Mouse (Mus musculus): Measurements from ENCODE around the gene Dnajc27.

Gene Dnajc27

DNA sequence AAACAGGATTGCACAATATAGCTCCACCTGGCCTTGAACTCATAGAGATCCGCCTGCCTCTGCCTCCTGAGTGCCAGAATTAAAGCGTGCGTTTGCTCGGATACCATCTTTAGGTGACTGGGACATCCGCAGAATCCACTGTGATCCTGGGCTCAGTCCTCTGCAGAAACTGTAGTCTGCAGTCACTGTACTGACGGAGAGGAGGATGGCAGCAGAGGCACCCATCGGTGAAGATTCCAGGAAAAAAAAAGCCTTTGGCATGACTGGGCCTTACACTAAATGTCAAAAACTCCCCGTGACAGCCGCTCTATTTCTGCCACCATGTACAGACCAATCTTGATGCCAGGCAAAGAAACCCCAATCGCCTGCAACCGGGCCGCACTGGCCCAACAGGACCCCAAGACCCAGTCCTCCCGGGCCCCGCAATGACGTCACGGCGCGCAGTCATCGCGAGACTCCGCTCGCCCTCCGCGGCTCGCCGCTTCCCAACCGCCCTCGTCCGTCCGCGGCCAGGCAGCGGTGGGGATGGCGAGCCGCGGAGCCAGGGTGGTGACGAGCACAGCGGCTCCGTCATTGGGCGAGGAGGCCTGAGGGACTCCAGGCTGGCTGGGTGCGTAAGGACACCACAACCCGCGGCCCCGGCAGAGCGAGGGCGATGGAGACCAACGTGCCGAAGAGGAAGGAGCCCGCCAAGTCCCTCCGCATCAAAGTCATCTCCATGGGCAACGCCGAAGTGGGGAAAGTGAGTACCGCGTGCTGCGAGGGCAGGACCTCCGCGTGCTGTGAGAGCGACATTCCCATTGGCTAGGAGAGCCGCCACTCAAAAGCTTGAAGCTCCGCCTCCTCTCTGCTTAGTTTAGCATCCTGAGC, at the start of gene Dnajc27:
Dnajc27 (plus strand) TSS at position 452 of the 870 bp plus-strand sequence.
- in situ Hi-C loops (cut with MboI, MseI): no loop called here

DNA sequence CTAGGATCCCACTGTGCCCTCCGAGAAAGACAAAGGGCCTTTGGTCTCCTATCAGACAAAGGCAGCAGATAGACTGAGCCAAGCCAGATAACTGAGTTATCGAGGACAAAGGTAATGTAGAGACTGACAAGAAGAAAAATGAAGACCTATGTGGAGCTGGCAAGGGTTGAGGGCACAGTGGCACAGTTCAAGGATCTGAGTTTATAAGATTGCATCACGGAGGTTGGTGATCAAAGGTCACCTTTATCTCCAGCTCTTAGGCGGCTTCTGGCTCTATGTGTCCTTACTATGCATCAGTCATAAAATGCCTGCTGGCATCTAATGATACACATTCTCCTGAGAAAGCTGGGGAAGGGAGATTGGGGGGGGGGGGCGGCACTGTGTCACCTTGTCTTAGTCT, 46.2 kb upstream of the Dnajc27 start:
- in situ Hi-C loops (cut with MboI, MseI): loop anchor here (5.0 kb wide), 1 partner anchor 54 kb away; no protein-coding TSS in a partner anchor

DNA sequence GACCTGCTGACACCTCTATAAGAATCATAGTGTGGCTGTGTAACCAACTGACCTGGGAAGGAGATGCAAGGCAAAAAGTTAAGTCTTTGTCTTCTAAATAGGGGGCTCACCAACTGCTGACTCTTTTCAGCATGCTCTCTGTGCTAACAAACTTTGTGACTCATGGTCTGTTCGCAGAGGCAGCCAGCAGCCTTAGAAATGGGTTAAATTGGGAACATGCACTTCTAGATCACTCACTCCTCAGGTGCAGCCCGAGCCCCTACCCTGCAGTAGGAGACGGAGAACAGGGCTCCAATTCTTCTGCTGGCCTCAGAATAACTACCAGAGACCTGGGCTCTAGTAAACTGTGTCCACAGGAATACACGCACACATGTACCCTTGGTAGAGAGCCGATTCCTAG, 44.9 kb upstream of the Dnajc27 start:
- in situ Hi-C loops (cut with MboI, MseI): loop anchor here (5.0 kb wide), 1 partner anchor 55 kb away; no protein-coding TSS in a partner anchor

DNA sequence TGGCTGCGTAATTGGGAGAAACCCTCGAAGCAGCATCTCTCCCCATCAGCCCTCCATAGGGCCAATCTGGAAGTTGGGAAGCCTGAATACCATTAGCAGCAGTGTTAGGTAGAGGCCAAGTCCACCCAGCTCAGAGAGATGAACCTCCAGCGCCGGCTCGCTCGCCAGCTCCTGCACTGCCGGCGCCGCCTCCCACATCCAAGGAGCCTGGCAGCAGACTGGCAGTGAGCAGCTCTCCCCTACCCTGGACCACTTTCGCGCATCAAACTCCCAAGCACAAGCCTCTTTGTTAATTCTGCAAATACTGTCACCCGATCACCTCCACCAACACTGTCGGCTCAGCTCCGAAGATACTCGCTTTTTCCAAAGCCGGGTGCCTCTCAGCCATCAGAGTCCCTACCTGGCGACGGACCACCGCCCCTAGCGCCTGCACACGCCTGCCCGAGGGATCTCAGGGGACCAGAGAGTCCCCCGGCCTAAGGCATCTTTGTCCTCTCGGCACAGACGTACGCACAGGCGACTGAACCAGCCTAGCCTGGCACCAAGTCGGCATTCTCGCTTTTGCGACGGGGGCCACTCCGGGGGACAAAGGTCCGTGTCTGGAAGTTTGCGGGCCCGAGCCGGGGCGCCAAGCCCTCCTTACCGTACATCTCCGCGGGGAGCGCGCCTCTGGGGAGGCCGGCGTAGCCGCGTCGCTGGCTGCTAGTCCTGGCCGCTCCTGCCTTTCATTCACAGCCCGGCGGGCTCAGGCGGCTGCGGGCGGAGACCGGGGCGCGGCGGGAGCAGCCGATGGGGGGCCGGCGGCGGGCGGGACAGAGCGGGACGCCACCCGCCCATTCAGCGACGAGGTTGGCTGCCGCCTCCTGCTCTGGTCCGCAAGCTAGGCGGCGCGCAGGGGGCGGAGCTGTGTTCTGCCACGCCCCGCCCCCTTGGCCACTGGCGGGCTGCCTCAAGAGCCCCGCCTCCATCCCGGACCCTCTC, 44.0 kb upstream of the Dnajc27 start, which contains the start of gene Efr3b:
Efr3b (minus strand) TSS at position 855 of the 981 bp plus-strand sequence.
- in situ Hi-C loops (cut with MboI, MseI): loop anchor here (5.0 kb wide), 1 partner anchor 56 kb away; no protein-coding TSS in a partner anchor

DNA sequence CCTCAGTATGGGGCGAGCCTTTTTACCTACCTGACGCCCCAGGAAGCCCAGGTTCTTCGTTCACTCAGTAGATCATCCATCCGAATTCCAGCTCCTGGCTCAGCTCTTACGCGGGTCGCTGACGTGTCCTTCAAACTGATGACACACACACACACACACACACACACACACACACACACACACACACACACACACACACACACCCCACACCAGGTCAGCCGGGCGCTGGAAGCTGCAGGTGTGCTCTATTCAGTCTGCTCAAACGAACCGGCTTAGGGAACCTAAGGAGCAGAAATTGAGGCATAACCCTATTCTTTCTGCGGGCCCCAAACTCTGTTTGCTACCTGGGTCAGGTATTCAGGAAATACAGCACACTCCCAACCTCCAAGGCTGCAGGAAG, 43.3 kb upstream of the Dnajc27 start:
- in situ Hi-C loops (cut with MboI, MseI): loop anchor here (5.0 kb wide), 1 partner anchor 57 kb away; no protein-coding TSS in a partner anchor

DNA sequence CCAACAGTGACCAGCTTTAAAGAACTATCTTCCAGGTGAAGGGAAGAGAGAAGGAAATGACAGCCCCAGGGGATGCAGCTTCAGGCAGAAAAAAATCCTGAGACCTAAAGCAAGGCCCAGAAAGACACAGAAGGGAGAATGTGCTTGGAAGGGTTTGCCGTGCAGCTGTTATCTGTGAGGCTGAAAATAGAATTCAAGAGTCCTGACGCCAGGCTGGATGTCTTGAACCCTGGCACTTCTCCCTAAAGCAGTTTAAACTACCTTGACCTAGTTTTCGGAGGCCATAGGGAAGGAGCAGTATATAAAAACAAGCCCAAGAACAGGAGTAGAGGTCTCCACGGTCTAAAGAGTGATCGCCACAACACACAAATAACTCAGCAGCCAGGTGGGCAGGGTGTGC, 40.0 kb upstream of the Dnajc27 start:
- in situ Hi-C loops (cut with MboI, MseI): no loop called here

DNA sequence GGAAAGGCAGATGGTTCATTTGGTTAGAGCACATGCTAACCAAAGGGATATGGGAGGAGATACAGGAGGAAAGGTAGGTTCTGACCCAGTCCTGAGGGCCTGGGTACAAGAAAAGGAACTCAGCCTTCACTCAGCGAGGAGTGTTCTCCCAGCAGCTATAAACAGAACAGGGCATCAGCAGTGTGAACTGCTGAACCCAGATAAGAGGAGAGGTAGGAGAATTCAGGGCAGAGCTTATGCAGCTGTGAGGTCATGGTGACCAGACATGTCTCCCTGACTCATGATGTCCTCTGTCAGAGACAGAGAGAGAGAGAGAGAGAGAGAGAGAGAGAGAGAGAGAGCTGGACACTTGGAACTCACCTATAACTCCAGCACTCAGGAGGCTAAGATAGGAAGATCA, 36.4 kb upstream of the Dnajc27 start:
- in situ Hi-C loops (cut with MboI, MseI): no loop called here

DNA sequence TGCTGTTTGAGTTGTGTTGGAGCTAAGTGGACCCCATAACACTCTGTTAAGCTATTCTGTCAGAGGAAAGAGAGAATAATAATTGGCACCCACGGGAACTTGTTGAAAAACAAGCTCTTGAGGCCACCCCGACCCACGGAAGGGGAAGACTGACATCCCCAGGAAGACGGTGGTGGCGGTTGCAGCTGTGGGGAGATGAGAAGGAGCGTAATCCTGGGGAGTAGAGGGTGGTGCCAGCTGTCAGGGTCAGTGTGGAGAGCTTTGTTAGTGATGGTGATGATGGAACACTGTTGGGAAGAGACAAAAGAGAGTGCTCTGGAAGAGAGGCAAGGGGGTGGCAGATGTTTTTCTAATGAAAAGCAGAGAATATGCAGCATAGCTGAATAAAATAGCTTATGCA, 34.4 kb upstream of the Dnajc27 start:
- in situ Hi-C loops (cut with MboI, MseI): no loop called here

DNA sequence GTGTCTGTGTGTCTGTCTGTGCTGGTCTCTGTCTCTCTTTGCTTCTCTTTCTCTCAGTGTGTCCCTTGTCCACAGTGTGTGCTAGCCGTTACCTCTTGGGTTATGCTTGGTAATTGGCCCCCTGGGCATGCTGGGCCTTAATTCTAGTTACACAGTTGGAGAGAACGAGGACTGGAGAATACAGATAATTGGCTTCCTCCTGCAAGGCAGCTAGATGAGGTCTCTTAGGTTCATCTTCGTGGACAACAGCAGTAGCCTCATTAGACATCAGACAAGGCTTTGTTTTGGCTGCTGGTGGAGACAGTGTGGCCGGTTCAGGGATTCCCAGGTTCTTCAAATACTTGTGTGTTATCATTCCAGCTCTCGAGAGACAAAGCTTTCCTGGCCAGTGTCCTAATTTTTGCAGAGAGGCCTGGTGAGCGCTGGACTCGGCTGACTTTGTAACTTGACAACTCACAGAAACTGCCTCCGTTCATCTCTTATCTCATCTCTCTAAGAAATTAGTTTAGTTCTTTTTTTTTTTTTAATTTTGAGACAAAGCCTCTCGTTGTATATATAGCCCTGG, 31.4 kb upstream of the Dnajc27 start:
- in situ Hi-C loops (cut with MboI, MseI): no loop called here

DNA sequence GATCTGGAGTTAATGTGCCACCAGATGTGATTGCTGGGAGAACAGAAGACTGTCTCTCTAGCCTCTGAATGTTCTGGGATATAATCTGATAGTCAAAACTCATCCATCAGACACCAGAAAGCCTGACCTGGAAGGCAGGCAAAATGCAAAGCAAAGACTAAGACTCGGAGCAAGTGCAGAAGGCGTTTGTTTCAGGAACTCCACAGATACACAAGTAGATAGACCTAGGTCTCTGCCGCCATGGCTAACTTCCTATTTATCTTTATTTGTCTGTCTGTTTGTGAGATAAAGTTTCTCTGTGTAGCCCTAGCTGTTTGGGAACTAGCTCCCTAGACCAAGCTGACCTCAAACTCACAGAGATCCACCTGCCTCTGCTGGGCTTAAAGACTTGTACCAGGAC, 28.7 kb upstream of the Dnajc27 start:
- in situ Hi-C loops (cut with MboI, MseI): no loop called here

DNA sequence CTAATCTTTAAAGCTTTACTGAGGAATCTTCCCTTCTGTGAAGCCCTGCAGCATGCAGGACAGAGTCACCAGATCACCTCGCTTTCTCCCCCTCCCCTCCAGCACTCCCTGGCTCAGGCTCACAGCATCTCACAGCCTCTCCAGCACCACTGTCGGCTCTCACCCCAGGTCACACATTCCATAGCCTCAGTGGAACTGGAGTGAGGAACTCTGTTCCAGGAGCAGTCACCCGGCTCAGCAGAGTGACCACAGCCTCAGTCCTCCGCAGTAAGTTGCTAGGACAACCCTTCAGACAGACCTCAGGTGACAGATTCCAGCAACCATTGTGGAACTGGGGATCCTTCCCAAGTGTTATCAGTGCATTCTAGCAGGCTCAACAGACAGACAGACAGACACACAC, 27.5 kb upstream of the Dnajc27 start:
- in situ Hi-C loops (cut with MboI, MseI): no loop called here

DNA sequence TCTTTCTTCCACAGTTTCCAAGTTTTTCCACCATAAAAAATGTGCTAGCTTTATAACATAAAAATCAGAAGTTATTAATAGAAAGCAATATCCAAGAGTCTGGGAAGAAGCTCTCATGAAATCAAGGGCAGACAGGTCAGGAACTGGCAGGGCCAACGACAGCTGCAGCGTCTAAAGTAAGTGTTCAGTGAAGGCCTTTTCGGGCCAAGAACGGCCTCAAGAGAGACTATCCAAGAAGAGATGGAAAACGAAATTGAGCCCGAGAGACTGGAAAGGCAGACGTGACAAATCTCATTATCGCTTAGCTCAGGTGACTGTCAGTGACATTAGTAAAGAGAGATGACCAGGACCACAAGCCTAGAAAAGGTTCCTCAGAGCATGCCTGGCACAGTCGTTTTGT, 24.1 kb upstream of the Dnajc27 start:
- in situ Hi-C loops (cut with MboI, MseI): no loop called here

DNA sequence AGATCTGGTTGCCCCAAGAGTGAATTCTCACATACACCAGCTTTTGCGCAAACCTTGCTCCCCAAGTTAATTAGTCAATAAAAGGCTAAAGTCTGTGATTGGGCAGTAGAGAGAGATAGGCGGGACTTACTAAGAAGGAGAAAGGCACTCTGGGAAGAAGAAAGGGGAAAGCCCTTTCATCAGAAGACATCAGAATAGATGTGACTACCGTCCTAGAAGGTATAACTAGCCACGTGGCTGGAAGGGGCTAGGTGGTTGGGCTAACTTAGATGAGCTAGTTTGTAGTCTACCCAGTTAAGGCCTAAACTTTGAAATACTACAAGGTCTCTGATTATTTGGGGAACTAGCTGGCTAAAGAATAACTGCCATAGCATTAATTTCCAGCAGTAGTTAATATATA, 22.7 kb upstream of the Dnajc27 start:
- in situ Hi-C loops (cut with MboI, MseI): no loop called here

DNA sequence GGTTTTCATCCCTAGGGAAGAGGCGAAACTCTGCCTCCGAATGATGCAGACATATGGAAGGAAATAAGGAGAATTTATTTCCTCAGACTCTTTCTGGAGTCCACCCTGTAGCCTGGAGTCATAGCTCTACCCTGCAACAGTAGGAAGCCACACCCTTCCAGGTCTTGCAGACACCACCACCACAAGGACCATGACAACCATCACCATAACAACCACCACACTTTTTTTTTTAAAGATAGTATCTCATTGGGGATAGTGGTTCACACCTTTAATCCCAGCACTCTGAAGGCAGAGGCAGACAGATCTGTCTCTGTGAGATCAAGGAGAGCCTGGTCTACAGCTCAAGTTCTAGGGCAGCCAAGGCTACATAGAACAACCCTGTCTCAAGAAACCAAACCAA, 16.9 kb upstream of the Dnajc27 start:
- in situ Hi-C loops (cut with MboI, MseI): no loop called here

DNA sequence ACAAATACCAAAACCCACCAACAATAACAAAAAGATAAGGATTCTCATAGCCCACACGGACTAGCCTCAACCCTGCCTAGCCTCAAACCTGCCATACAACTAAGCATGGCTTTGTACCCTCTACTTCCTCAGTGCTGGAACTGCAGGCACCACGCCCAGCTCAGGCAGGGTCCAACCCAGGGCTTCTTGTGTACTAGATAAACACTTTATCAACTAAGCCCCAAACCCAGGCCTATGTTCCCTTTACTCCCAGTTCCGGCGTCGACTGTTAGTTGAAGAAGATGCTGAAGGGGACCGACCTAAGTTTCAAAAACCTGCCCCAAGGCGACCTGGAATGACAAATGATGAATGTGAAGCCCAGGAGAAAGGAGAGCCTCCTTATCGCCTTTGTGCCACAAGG, 16.4 kb upstream of the Dnajc27 start:
- in situ Hi-C loops (cut with MboI, MseI): no loop called here

DNA sequence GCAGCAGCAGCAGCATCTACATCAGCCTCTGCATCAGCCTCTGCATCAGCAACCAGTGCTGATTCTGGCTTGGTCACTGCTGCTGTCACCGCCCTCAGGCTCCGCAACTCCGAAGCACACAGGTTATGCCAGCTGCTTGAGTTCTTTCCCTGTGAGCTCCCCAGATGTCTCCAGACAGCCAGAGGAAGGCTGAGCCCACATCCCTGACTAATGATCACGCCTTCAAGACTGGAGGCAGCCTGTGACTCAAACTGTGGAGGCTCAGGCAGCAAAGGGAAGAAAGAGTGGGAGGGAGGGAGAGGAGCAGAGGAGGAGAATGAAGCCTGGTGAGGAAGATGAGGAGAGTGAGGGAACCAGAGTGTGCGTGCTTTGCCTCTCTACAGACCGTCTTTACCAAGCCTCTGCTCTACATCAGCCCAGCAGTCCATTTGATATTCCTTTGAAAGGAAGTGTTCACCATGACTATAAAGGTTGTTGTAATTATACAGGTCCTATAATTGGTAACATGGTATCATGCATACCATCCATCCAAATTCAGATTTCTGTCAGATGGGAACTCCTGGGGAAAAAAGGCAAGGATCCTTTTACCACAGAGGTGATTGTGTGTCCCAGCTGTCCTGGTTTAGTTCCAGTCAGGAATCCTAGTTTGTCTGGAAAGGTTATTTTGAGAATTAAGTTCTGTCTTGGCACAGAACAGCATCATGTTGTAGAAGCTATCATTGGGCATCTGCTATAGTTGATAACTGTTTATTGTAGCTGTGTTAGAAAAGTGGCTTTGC, 15.5 kb upstream of the Dnajc27 start:
- in situ Hi-C loops (cut with MboI, MseI): no loop called here

DNA sequence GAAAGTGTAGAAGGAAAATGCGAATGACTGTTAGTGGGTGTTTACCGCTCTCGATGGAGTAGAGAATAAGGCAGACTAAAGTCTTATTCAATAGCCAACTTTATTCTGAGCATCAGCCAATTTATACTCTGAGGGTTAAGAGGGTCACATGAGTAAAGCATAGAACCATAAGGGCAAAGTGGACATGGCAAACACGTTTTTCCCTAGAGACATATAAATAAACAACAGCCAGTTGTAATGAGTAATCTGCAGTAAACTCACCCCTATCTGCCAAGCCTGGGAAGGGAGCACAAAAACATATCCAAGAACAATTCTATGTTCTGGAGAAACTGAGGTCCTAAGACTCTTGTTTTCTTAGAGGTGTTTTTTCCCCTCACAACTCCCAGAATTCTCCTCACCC, 13.8 kb upstream of the Dnajc27 start:
- in situ Hi-C loops (cut with MboI, MseI): no loop called here

DNA sequence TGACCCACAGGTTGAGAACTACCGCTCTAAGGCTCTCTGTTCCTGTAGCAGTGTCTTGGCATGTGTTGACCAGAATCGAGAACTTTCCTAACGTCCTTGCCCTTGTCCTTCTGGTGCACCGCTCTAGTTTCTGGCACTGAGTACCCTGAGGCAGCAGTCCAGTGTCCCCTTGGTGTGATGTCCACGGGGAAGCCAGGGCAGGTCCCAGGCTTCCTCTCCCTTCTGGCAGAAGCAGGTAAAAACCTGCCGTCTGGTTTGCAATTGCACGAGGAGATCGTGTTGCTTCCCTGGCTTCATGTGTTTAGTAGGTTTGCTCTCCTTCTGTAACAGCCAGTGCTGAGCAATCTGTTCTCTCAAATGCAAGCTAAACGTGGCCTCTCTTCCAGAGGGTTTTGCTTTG, 10.7 kb upstream of the Dnajc27 start:
- in situ Hi-C loops (cut with MboI, MseI): loop anchor here (5.0 kb wide), 1 partner anchor 74 kb away; no protein-coding TSS in a partner anchor

DNA sequence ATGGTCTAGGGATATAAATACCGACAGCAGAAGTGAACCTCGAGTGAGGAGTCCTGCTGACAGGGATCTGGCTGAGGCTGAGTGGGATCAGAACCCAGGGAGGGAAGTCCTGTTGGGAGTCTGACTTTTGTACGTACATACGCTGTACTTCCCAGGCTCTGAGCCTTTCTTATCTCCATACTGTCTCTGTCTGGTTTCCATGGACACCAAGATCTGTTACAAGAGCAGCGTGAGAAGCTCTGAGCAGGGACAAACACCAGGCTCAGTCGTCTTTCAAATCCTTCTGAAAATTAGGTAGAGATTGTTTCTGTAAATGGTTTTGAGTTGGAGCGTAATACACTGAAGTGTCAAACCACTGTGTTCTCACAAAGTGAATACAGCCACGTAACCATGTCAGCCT, 7.0 kb upstream of the Dnajc27 start:
- in situ Hi-C loops (cut with MboI, MseI): loop anchor here (5.0 kb wide), 1 partner anchor 148 kb away; no protein-coding TSS in a partner anchor

DNA sequence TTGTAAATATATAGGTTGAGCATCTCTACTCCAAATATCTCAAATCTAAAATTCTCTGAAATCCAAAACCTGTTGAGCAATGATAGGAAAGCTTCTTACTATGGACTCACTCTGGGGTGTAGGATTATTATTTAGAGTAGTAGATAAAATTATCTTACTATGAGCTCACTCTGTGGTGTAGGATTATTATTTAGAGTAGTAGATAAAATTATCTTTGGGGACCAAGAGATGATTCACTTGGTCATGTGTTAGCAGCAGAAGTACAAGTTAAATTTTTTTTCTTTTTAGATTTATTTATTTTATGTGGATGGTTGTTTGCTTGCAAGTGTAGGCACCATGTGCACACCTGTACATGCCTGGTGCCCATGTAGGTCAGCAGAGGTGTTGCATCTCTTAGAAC, 6.0 kb upstream of the Dnajc27 start:
- in situ Hi-C loops (cut with MboI, MseI): loop anchor here (5.0 kb wide), 1 partner anchor 149 kb away; no protein-coding TSS in a partner anchor

DNA sequence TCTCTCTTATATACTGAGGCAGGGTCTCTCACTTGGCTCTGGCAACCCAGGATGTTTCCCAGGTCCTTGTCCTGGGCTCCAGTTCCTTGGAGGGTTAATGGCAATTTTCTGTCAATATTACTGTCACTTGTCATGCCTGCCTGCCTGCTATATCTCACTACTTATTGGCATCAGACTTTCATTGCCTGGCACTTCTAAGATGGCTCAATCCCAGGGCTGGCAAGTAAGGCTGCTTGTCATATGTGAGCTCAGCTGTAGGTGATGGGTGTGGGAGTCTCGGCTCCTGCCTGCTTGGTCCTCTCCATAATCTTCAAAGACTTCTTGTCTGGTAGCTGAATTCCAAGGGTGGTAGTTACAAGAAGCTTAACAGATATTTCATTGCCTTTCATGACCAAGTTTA, 4.3 kb upstream of the Dnajc27 start:
- in situ Hi-C loops (cut with MboI, MseI): loop anchor here (5.0 kb wide), 1 partner anchor 151 kb away; no protein-coding TSS in a partner anchor

All from T-helper 1 cell (primary cell).